ENCODE assay signal across 11 mouse cellular contexts in genomic region chr11:88399431-88399830, GRCm38 (mm10).
DNase-seq lines count a peak whose midpoint lies in the region; ATAC-seq lines count a peak whose summit lies in the region.
"Had no signal": no experiment of that assay in that cellular context is flagged by ENCODE, and none has a peak within 500 bp of the region (broad histone marks: within the 10 kb centered on the region; RNA-seq: fewer than 3 reads in every experiment).

No protein-coding gene starts in this region.

- ATAC-seq in kidney, embryonic 15.5 days (replicated peaks; ENCODE audit: low FRiP score) = no peak
- 0 out of 2 replicates have a peak, but pooled peaks have one; percentile 9 for ATAC-seq in forebrain, embryonic 16.5 days
- ATAC-seq in midbrain, embryonic 13.5 days = no peak; the same call in 1 of the 2 replicates

- no peak overlapping the region for H3K4me3 ChIP-seq in kidney, embryonic 15.5 days (replicated peaks)
- H3K4me3 ChIP-seq in forebrain, embryonic 16.5 days (replicated peaks; ENCODE audit: low read length) = no peak overlapping the region
- no peak overlapping the region for H3K4me3 ChIP-seq in midbrain, embryonic 13.5 days (replicated peaks)
- H3K4me3 ChIP-seq: limb, embryonic 15.5 days had no signal

- no peaks in the 10 kb centered on the region for H3K27me3 ChIP-seq in kidney, embryonic 15.5 days
- H3K27me3 ChIP-seq in forebrain, embryonic 16.5 days (replicated peaks; ENCODE audit: control insufficient read depth, insufficient read depth, low read length) = no peaks in the 10 kb centered on the region
- H3K27me3 ChIP-seq in midbrain, embryonic 13.5 days = no peaks in the 10 kb centered on the region
- H3K27me3 ChIP-seq: limb, embryonic 15.5 days had no signal

- peak; percentile 41 for DNase-seq in embryo, embryonic 10 days (ENCODE audit: low spot score)
- DNase-seq in embryo, embryonic 9.5 days (ENCODE audit: extremely low spot score) = no peak
- DNase-seq in kidney, adult 8-10 months = no peak
- DNase-seq in urinary bladder, adult 18-20 months (ENCODE audit: low spot score in 2 of 2) = no peak
- no peak for DNase-seq in urinary bladder, adult 2 months (ENCODE audit: low spot score)

- H3K36me3 ChIP-seq in kidney, embryonic 15.5 days = peaks cover 7% of the 10 kb centered on the region; the same call in 1 of the 2 replicates
- H3K36me3 ChIP-seq in forebrain, embryonic 16.5 days (ENCODE audit: control insufficient read depth, insufficient read depth) = no peaks in the 10 kb centered on the region
- H3K36me3 ChIP-seq in midbrain, embryonic 13.5 days = peaks cover under 1% of the 10 kb centered on the region; the same call in 1 of the 2 replicates

- H3K4me1 ChIP-seq in kidney, embryonic 15.5 days = peaks cover 48% of the 10 kb centered on the region
- H3K4me1 ChIP-seq in forebrain, embryonic 16.5 days (replicated peaks; ENCODE audit: control insufficient read depth, insufficient read depth, low read length) = peaks cover 41% of the 10 kb centered on the region
- peaks cover 76% of the 10 kb centered on the region for H3K4me1 ChIP-seq in midbrain, embryonic 13.5 days (replicated peaks)

- H3K27ac ChIP-seq in kidney, embryonic 15.5 days = 0 out of 2 replicates have a peak overlapping the region, but pooled peaks have one; percentile 54
- 0 out of 2 replicates have a peak overlapping the region, but pooled peaks have one; percentile 24 for H3K27ac ChIP-seq in forebrain, embryonic 16.5 days (ENCODE audit: low read length)
- H3K27ac ChIP-seq in midbrain, embryonic 13.5 days = peak overlapping the region; percentile 42; the same call in 1 of the 2 replicates
- H3K27ac ChIP-seq: limb, embryonic 15.5 days; macrophage had no signal

- no peak overlapping the region for H3K4me2 ChIP-seq in kidney, embryonic 15.5 days
- H3K4me2 ChIP-seq in forebrain, embryonic 16.5 days (ENCODE audit: low read length) = no peak overlapping the region
- H3K4me2 ChIP-seq in midbrain, embryonic 13.5 days (replicated peaks) = no peak overlapping the region
- H3K4me2 ChIP-seq: heart, embryonic 11.5 days; limb, embryonic 15.5 days had no signal

- H3K9me3 ChIP-seq in kidney, embryonic 15.5 days (replicated peaks) = no peaks in the 10 kb centered on the region
- no peaks in the 10 kb centered on the region for H3K9me3 ChIP-seq in forebrain, embryonic 16.5 days (ENCODE audit: control insufficient read depth, low read length)
- no peaks in the 10 kb centered on the region for H3K9me3 ChIP-seq in midbrain, embryonic 13.5 days
- H3K9me3 ChIP-seq: limb, embryonic 15.5 days had no signal

- no peak overlapping the region for H3K9ac ChIP-seq in kidney, embryonic 15.5 days
- no peak overlapping the region for H3K9ac ChIP-seq in forebrain, embryonic 16.5 days (replicated peaks; ENCODE audit: low read depth, low read length)
- no peak overlapping the region for H3K9ac ChIP-seq in midbrain, embryonic 13.5 days (replicated peaks)
- H3K9ac ChIP-seq: limb, embryonic 15.5 days had no signal

- WGBS in kidney, embryonic 15.5 days = 32% methylated on average over 5 of the region's 5 CpGs
- WGBS in forebrain, embryonic 16.5 days = 56% methylated on average over 5 of the region's 5 CpGs
- WGBS in midbrain, embryonic 13.5 days = 41% methylated on average over 5 of the region's 5 CpGs
